ENCODE assay signal across 20 mouse cellular contexts in the genomic region with DNA sequence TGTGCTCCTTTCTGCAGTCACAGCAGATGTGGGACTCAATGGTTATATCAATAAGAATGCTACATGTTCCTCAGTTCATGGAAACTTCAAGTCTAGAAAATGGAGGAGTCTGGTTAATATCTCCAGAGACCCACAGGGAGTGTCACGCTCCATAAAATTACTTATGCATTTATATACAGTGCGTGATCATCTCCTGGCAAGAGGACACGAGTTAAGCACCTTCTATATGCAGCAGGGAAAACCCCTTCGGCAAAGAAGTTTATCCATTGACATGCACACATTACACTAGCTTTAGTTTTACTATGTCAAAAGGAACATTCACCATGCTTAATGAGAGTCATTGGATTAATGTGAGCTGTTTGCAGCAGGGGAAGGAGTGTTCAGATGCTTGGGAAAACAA.
DNase-seq lines count a peak whose midpoint lies in the region; ATAC-seq and TF ChIP-seq lines count a peak whose summit lies in the region.
"Had no signal": no experiment of that assay in that cellular context is flagged by ENCODE, and none has a peak within 500 bp of the region (broad histone marks: within the 10 kb centered on the region; RNA-seq: fewer than 3 reads in every experiment).

No protein-coding gene starts in this region.

- H3K9me3 ChIP-seq in kidney, embryonic 16.5 days (ENCODE audit: low read length): no peaks in the 10 kb centered on the region
- H3K9me3 ChIP-seq in neural tube, embryonic 12.5 days: no peaks in the 10 kb centered on the region
- H3K9me3 ChIP-seq in neural tube, embryonic 15.5 days (replicated peaks): no peaks in the 10 kb centered on the region
- H3K9me3 ChIP-seq: forebrain, embryonic 10.5 days; forebrain, embryonic 13.5 days; hindbrain, embryonic 13.5 days had no signal

- no peak overlapping the region for H3K27ac ChIP-seq in kidney, adult 2 months (ENCODE audit: insufficient read depth, low read depth, low read length)
- no peak overlapping the region for H3K27ac ChIP-seq in kidney, embryonic 16.5 days (ENCODE audit: low read length)
- H3K27ac ChIP-seq in neural tube, embryonic 12.5 days: no peak overlapping the region
- H3K27ac ChIP-seq in neural tube, embryonic 15.5 days (replicated peaks): no peak overlapping the region
- H3K27ac ChIP-seq: forebrain, embryonic 10.5 days; forebrain, embryonic 13.5 days; gastrocnemius, adult 2 months; hindbrain, embryonic 13.5 days had no signal

- ATAC-seq in kidney, embryonic 16.5 days (ENCODE audit: low FRiP score, low TSS enrichment): peak; percentile 83
- ATAC-seq in neural tube, embryonic 12.5 days (ENCODE audit: low FRiP score, low read depth): peak; percentile 56; the same call in 1 of the 2 replicates
- no peak for ATAC-seq in neural tube, embryonic 15.5 days (ENCODE audit: low FRiP score)
- ATAC-seq: forebrain, embryonic 13.5 days; forebrain, embryonic 16.5 days had no signal

- no peaks in the 10 kb centered on the region for H3K36me3 ChIP-seq in kidney, adult 2 months (ENCODE audit: control insufficient read depth, insufficient read depth, low read length)
- H3K36me3 ChIP-seq in kidney, embryonic 16.5 days (ENCODE audit: insufficient read depth, low read length): no peaks in the 10 kb centered on the region
- H3K36me3 ChIP-seq in neural tube, embryonic 12.5 days: no peaks in the 10 kb centered on the region
- H3K36me3 ChIP-seq in neural tube, embryonic 15.5 days: no peaks in the 10 kb centered on the region
- H3K36me3 ChIP-seq: forebrain, embryonic 10.5 days; hindbrain, embryonic 13.5 days had no signal

- no peak for TF ChIP-seq CTCF in kidney, adult 2 months (conservative IDR thresholded peaks at IDR 0.05; ENCODE audit: insufficient read depth, insufficient read length, low read depth, low read length)

- TF ChIP-seq POLR2A in kidney, adult 2 months (IDR thresholded peaks at IDR 0.05; ENCODE audit: low read depth, low read length): no peak

- no peaks in the 10 kb centered on the region for H3K27me3 ChIP-seq in kidney, adult 2 months (replicated peaks; ENCODE audit: control insufficient read depth, insufficient read depth, low read length)
- no peaks in the 10 kb centered on the region for H3K27me3 ChIP-seq in kidney, embryonic 16.5 days (ENCODE audit: insufficient read depth, low read length)
- no peaks in the 10 kb centered on the region for H3K27me3 ChIP-seq in neural tube, embryonic 12.5 days (replicated peaks)
- H3K27me3 ChIP-seq in neural tube, embryonic 15.5 days (replicated peaks): no peaks in the 10 kb centered on the region
- H3K27me3 ChIP-seq: forebrain, embryonic 13.5 days; hindbrain, embryonic 13.5 days had no signal

- H3K9ac ChIP-seq in kidney, embryonic 16.5 days (replicated peaks; ENCODE audit: low read length): no peak overlapping the region
- no peak overlapping the region for H3K9ac ChIP-seq in neural tube, embryonic 12.5 days
- H3K9ac ChIP-seq in neural tube, embryonic 15.5 days (replicated peaks): no peak overlapping the region
- H3K9ac ChIP-seq: forebrain, embryonic 13.5 days; hindbrain, embryonic 13.5 days had no signal

- no peak overlapping the region for H3K4me2 ChIP-seq in kidney, embryonic 16.5 days (replicated peaks; ENCODE audit: low read depth, low read length)
- no peak overlapping the region for H3K4me2 ChIP-seq in neural tube, embryonic 12.5 days (replicated peaks)
- H3K4me2 ChIP-seq in neural tube, embryonic 15.5 days: no peak overlapping the region
- H3K4me2 ChIP-seq: forebrain, embryonic 13.5 days; heart, embryonic 11.5 days; hindbrain, embryonic 13.5 days had no signal

- DNase-seq in kidney, adult 2 months: peak; percentile 4
- no peak for DNase-seq in kidney, postnatal 10 days
- DNase-seq in kidney, adult 11 months: no peak
- no peak for DNase-seq in frontal cortex, postnatal 25 days (ENCODE audit: low spot score in 2 of 2)
- DNase-seq: adrenal gland, postnatal 10 days; adrenal gland, postnatal 36 days; cerebellum, adult 18-20 months; cerebellum, adult 9-10 months; cerebellum, postnatal 14 days; gastrocnemius, adult 2 months; gastrocnemius, postnatal 14 days; heart, adult 11 months had no signal

- WGBS in kidney, adult 2 months: 47% methylated on average over 4 of the region's 4 CpGs
- 64% methylated on average over 4 of the region's 4 CpGs for WGBS in kidney, embryonic 16.5 days
- 74% methylated on average over 4 of the region's 4 CpGs for WGBS in neural tube, embryonic 12.5 days
- WGBS in neural tube, embryonic 15.5 days: 65% methylated on average over 4 of the region's 4 CpGs

- no peak overlapping the region for H3K4me3 ChIP-seq in kidney, adult 2 months (ENCODE audit: insufficient read depth, low read depth, low read length)
- H3K4me3 ChIP-seq in kidney, embryonic 16.5 days (ENCODE audit: low read length): no peak overlapping the region
- no peak overlapping the region for H3K4me3 ChIP-seq in neural tube, embryonic 12.5 days
- H3K4me3 ChIP-seq in neural tube, embryonic 15.5 days (replicated peaks): no peak overlapping the region
- H3K4me3 ChIP-seq: forebrain, embryonic 10.5 days; forebrain, embryonic 13.5 days; gastrocnemius, adult 2 months; hindbrain, embryonic 13.5 days had no signal

- no peaks in the 10 kb centered on the region for H3K4me1 ChIP-seq in kidney, adult 2 months (ENCODE audit: control insufficient read depth, insufficient read depth, low read length)
- no peaks in the 10 kb centered on the region for H3K4me1 ChIP-seq in kidney, embryonic 16.5 days (ENCODE audit: insufficient read depth, low read length)
- no peaks in the 10 kb centered on the region for H3K4me1 ChIP-seq in neural tube, embryonic 12.5 days
- no peaks in the 10 kb centered on the region for H3K4me1 ChIP-seq in neural tube, embryonic 15.5 days
- H3K4me1 ChIP-seq: forebrain, embryonic 10.5 days; forebrain, embryonic 13.5 days; hindbrain, embryonic 13.5 days had no signal
